Mouse (Mus musculus): ENCODE measurements around the gene Mgat4d.

- no peak for TF ChIP-seq CTCF (IDR thresholded peaks at IDR 0.05; ENCODE audit: low read depth, low read length)
- TF ChIP-seq POLR2A (IDR thresholded peaks at IDR 0.05; ENCODE audit: extremely low read depth, insufficient read depth, low read length) = no peak
Measured at GRCm38 (mm10) chr8:83421354-83421753, 73.1 kb downstream of the Mgat4d start.

All from liver, adult 2 months (tissue).